Mouse (Mus musculus) frontal cortex, adult 2 months (tissue): ENCODE measurements around the gene Gm7075. TPM values are rescaled to one million over a fixed set of nuclear protein-coding genes. Genes with fewer than 3 reads are reported as not detected.
"Not testable (repeated sequence)": the region's sequence is repeated elsewhere in the genome, so short reads cannot be mapped to it uniquely, and the experiment has no call there.

Source experiments
- DNase-seq, 2 experiments: peaks; one replicate each; pipeline ENCODE4 v3.0.0; 2022; ENCODE audit warnings: low spot score in 1 of 2; ENCODE audit errors: extremely low spot score in 1 of 2
- polyA plus RNA-seq: library from polyadenylated mRNA; depleted of rRNA; stranded (reverse); fragments of >200 nt; gene quantifications from 2 replicates; pipeline ENCODE4 v1.2.3, GENCODE M21; 2012

Gene Gm7075
- polyA plus RNA-seq, 1 experiment, result not detected

- no peak for DNase-seq
Observed at GRCm38 (mm10) chr10:63423591-63424474, 2.2 kb upstream of the Gm7075 start.

GRCm38 (mm10) chr10:63422736-63422992 is 1.1 kb upstream of the Gm7075 start:
- DNase-seq, result no peak

- DNase-seq, result no peak
Observed at GRCm38 (mm10) chr10:63417061-63417460, 4.5 kb downstream of the Gm7075 start.

- DNase-seq, result no peak
Observed at GRCm38 (mm10) chr10:63415850-63416249, 5.7 kb downstream of the Gm7075 start.

- DNase-seq, result no peak
Observed at GRCm38 (mm10) chr10:63415287-63415686, 6.3 kb downstream of the Gm7075 start.

GRCm38 (mm10) chr10:63412756-63413155 is 8.8 kb downstream of the Gm7075 start:
- DNase-seq, result no peak

- not testable (repeated sequence) for DNase-seq
Observed at GRCm38 (mm10) chr10:63411674-63412073, 9.9 kb downstream of the Gm7075 start.

GRCm38 (mm10) chr10:63410162-63410956 is 11.2 kb downstream of the Gm7075 start:
- DNase-seq, result no peak

GRCm38 (mm10) chr10:63403636-63404035 is 18.0 kb downstream of the Gm7075 start:
- DNase-seq, result no peak

GRCm38 (mm10) chr10:63402731-63403504 is 18.7 kb downstream of the Gm7075 start:
- no peak for DNase-seq

- DNase-seq, result no peak
Observed at GRCm38 (mm10) chr10:63396963-63397362, 24.6 kb downstream of the Gm7075 start.

- no peak for DNase-seq
Observed at GRCm38 (mm10) chr10:63388948-63389347, 32.6 kb downstream of the Gm7075 start.

- DNase-seq, result no peak
Observed at GRCm38 (mm10) chr10:63386991-63387390, 34.6 kb downstream of the Gm7075 start.

- peak; percentile 81 to 95 for DNase-seq
Observed at GRCm38 (mm10) chr10:63386444-63386843, 35.1 kb downstream of the Gm7075 start.

- DNase-seq, result not testable (repeated sequence)
Observed at GRCm38 (mm10) chr10:63385897-63386296, 35.7 kb downstream of the Gm7075 start.

- peak; percentile 85 to 90 for DNase-seq
Observed at GRCm38 (mm10) chr10:63382372-63383279, 39.0 kb downstream of the Gm7075 start, which contains the start of gene Dnajc12. Gene Dnajc12, plus strand, starts transcription at chr10:63382443.

GRCm38 (mm10) chr10:63381498-63382280 is 39.9 kb downstream of the Gm7075 start, which contains the start of gene Sirt1:
Gene Sirt1, minus strand, starts transcription at chr10:63381704.
- DNase-seq, result peak in 1 of 2 experiments; percentile 13

GRCm38 (mm10) chr10:63378948-63379680 is 42.5 kb downstream of the Gm7075 start:
- DNase-seq, result no peak
